ENCODE assay signal across 8 mouse cellular contexts in genomic region chr2:9878564-9879081, GRCm38 (mm10). TPM values are rescaled to one million over a fixed set of nuclear protein-coding genes. Genes with fewer than 3 reads are reported as not detected.
DNase-seq lines count a peak whose midpoint lies in the region; ATAC-seq lines count a peak whose summit lies in the region.

No protein-coding gene starts in this region.

- WGBS in embryonic facial prominence, embryonic 12.5 days: under 1% methylated on average over 31 of the region's 33 CpGs
- under 1% methylated on average over 24 of the region's 33 CpGs for WGBS in hindbrain, embryonic 11.5 days
- WGBS in limb, embryonic 15.5 days: under 1% methylated on average over 26 of the region's 33 CpGs
- WGBS in midbrain, embryonic 15.5 days: under 1% methylated on average over 30 of the region's 33 CpGs

- peaks cover 31% of the 10 kb centered on the region for H3K4me1 ChIP-seq in embryonic facial prominence, embryonic 12.5 days
- peaks cover 8% of the 10 kb centered on the region for H3K4me1 ChIP-seq in hindbrain, embryonic 11.5 days (replicated peaks; ENCODE audit: control insufficient read depth, insufficient read depth, low read length)
- H3K4me1 ChIP-seq in limb, embryonic 15.5 days: peaks cover 70% of the 10 kb centered on the region
- peaks cover 32% of the 10 kb centered on the region for H3K4me1 ChIP-seq in midbrain, embryonic 15.5 days

- H3K27me3 ChIP-seq in embryonic facial prominence, embryonic 12.5 days: peaks cover 43% of the 10 kb centered on the region
- peaks cover 86% of the 10 kb centered on the region for H3K27me3 ChIP-seq in hindbrain, embryonic 11.5 days (ENCODE audit: control insufficient read depth, insufficient read depth, low read length)
- peaks cover 89% of the 10 kb centered on the region for H3K27me3 ChIP-seq in limb, embryonic 15.5 days
- H3K27me3 ChIP-seq in midbrain, embryonic 15.5 days (replicated peaks): peaks cover 44% of the 10 kb centered on the region

- H3K4me2 ChIP-seq in embryonic facial prominence, embryonic 12.5 days (replicated peaks): peak overlapping the region; percentile 85
- H3K4me2 ChIP-seq in hindbrain, embryonic 11.5 days (replicated peaks; ENCODE audit: low read depth, low read length): peak overlapping the region; percentile 93
- H3K4me2 ChIP-seq in limb, embryonic 15.5 days: peak overlapping the region; percentile 93
- peak overlapping the region; percentile 67 for H3K4me2 ChIP-seq in midbrain, embryonic 15.5 days

- peak overlapping the region; percentile 49 for H3K4me3 ChIP-seq in embryonic facial prominence, embryonic 12.5 days
- H3K4me3 ChIP-seq in hindbrain, embryonic 11.5 days (ENCODE audit: low read depth, low read length): peak overlapping the region; percentile 43
- H3K4me3 ChIP-seq in limb, embryonic 15.5 days: peak overlapping the region; percentile 48
- peak overlapping the region; percentile 43 for H3K4me3 ChIP-seq in midbrain, embryonic 15.5 days

- H3K9ac ChIP-seq in embryonic facial prominence, embryonic 12.5 days: peak overlapping the region; percentile 55
- 0 out of 2 replicates have a peak overlapping the region, but pooled peaks have one; percentile 19 for H3K9ac ChIP-seq in hindbrain, embryonic 11.5 days (ENCODE audit: low read depth, low read length)
- no peak overlapping the region for H3K9ac ChIP-seq in limb, embryonic 15.5 days
- peak overlapping the region; percentile 38; the same call in 1 of the 2 replicates for H3K9ac ChIP-seq in midbrain, embryonic 15.5 days

- H3K36me3 ChIP-seq in embryonic facial prominence, embryonic 12.5 days: no peaks in the 10 kb centered on the region
- no peaks in the 10 kb centered on the region for H3K36me3 ChIP-seq in hindbrain, embryonic 11.5 days (ENCODE audit: control insufficient read depth, insufficient read depth, low read length)
- H3K36me3 ChIP-seq in limb, embryonic 15.5 days: no peaks in the 10 kb centered on the region
- H3K36me3 ChIP-seq in midbrain, embryonic 15.5 days (replicated peaks): no peaks in the 10 kb centered on the region

- peak overlapping the region; percentile 77 for H3K27ac ChIP-seq in embryonic facial prominence, embryonic 12.5 days
- H3K27ac ChIP-seq in hindbrain, embryonic 11.5 days (ENCODE audit: low read depth, low read length): no peak overlapping the region
- peak overlapping the region; percentile 77 for H3K27ac ChIP-seq in limb, embryonic 15.5 days
- H3K27ac ChIP-seq in midbrain, embryonic 15.5 days: peak overlapping the region; percentile 81

- no peaks in the 10 kb centered on the region for H3K9me3 ChIP-seq in embryonic facial prominence, embryonic 12.5 days
- H3K9me3 ChIP-seq in hindbrain, embryonic 11.5 days (ENCODE audit: control insufficient read depth, low read length): no peaks in the 10 kb centered on the region
- no peaks in the 10 kb centered on the region for H3K9me3 ChIP-seq in limb, embryonic 15.5 days
- no peaks in the 10 kb centered on the region for H3K9me3 ChIP-seq in midbrain, embryonic 15.5 days

- peak; percentile 97 for DNase-seq in heart, adult 11 months
- no peak for DNase-seq in heart, postnatal 25 days (ENCODE audit: low spot score)
- peak; percentile 67 for DNase-seq in hindbrain, embryonic 11.5 days (ENCODE audit: low spot score)
- DNase-seq in urinary bladder, postnatal 36 days (ENCODE audit: low spot score in 2 of 2): peak; percentile 71 to 84
- DNase-seq in spleen, postnatal 14 days (ENCODE audit: low spot score in 2 of 2): no peak

- intact Hi-C loops in heart, postnatal 25 days (cut with DNase I): loop anchor here (10.0 kb wide), 2 partner anchors 254 to 344 kb away; no protein-coding TSS in a partner anchor

- ATAC-seq in embryonic facial prominence, embryonic 12.5 days (ENCODE audit: insufficient number of reproducible peaks, insufficient read depth, low FRiP score, low TSS enrichment): peak; percentile 20; the same call in 1 of the 2 replicates
- peak; percentile 34 for ATAC-seq in hindbrain, embryonic 11.5 days (ENCODE audit: low FRiP score)
- no peak for ATAC-seq in limb, embryonic 15.5 days (ENCODE audit: insufficient number of reproducible peaks, low FRiP score, low TSS enrichment, low read depth)
- peak; percentile 35 for ATAC-seq in midbrain, embryonic 15.5 days (replicated peaks)

RNA-seq across cellular contexts. Expression of gene 4930412O13Rik, which starts 2.4 kb away (rescaled TPM):
- total RNA-seq in heart, postnatal 25 days (2021): not detected
- 1.8 and 1.9 TPM in 2 replicates for polyA plus RNA-seq in embryonic facial prominence, embryonic 12.5 days (2016; fragmentation: Nextera tagmentation; extraction: Ambion mirVana)
- polyA plus RNA-seq in hindbrain, embryonic 11.5 days (2014; fragmentation: Nextera tagmentation; extraction: Ambion mirVana): 0.24 and 0.71 TPM in 2 replicates
- polyA plus RNA-seq in limb, embryonic 15.5 days (2015; fragmentation: Nextera tagmentation; extraction: Ambion mirVana): not detected in 2 replicates
- 1.3 and 2.2 TPM in 2 replicates for polyA plus RNA-seq in midbrain, embryonic 15.5 days (2015; fragmentation: Nextera tagmentation; extraction: Ambion mirVana)

RNA-seq across cellular contexts. Expression of gene 9230102O04Rik, which starts 10.7 kb away (rescaled TPM):
- total RNA-seq in heart, postnatal 25 days (2021): not detected
- polyA plus RNA-seq in embryonic facial prominence, embryonic 12.5 days (2016; fragmentation: Nextera tagmentation; extraction: Ambion mirVana): 0.41 and 1.0 TPM in 2 replicates
- polyA plus RNA-seq in hindbrain, embryonic 11.5 days (2014; fragmentation: Nextera tagmentation; extraction: Ambion mirVana): 1.6 and 3.3 TPM in 2 replicates
- not detected in 2 replicates for polyA plus RNA-seq in limb, embryonic 15.5 days (2015; fragmentation: Nextera tagmentation; extraction: Ambion mirVana)
- polyA plus RNA-seq in midbrain, embryonic 15.5 days (2015; fragmentation: Nextera tagmentation; extraction: Ambion mirVana): 4.0 and 4.8 TPM in 2 replicates

RNA-seq across cellular contexts. Expression of gene Gata3, which starts 11.2 kb away (rescaled TPM):
- 1 to 10 TPM; 1.1 to 1.7 TPM for total RNA-seq in heart, postnatal 25 days (2021)
- 22.6 and 23.6 TPM in 2 replicates for polyA plus RNA-seq in embryonic facial prominence, embryonic 12.5 days (2016; fragmentation: Nextera tagmentation; extraction: Ambion mirVana)
- 18.6 and 22.9 TPM in 2 replicates for polyA plus RNA-seq in hindbrain, embryonic 11.5 days (2014; fragmentation: Nextera tagmentation; extraction: Ambion mirVana)
- polyA plus RNA-seq in limb, embryonic 15.5 days (2015; fragmentation: Nextera tagmentation; extraction: Ambion mirVana): 38.8 and 41.4 TPM in 2 replicates
- 99.1 and 116 TPM in 2 replicates for polyA plus RNA-seq in midbrain, embryonic 15.5 days (2015; fragmentation: Nextera tagmentation; extraction: Ambion mirVana)

Comparison
In these comparisons a context has a peak if more than half of its experiments do, and no peak if none do; other contexts are left out.
1. DNase-seq: peak in heart, adult 11 months (single experiment), hindbrain, embryonic 11.5 days (single experiment) and urinary bladder, postnatal 36 days (2 of 2); none in heart, postnatal 25 days (single experiment) and spleen, postnatal 14 days (0 of 2).
2. Peak in every context shown above with its lines, with median percentiles within 50 percentile points of each other: H3K4me2 ChIP-seq and H3K4me3 ChIP-seq.